Mouse (Mus musculus) C3H10T1/2 (cell line): ENCODE results near the gene AY761184. TPM values are rescaled to one million over a fixed set of nuclear protein-coding genes. Genes with fewer than 3 reads are reported as not detected.

Experiments
- polyA plus RNA-seq, 2 experiments: library from polyadenylated mRNA; unstranded; fragments of >200 nt; fragmentation: generic; extraction: Trizol; gene quantifications; one replicate each; pipeline ENCODE4 v1.2.1; 2012; ENCODE audit warnings: missing spikeins in 2 of 2

The AY761184 gene
- polyA plus RNA-seq, result not detected

GRCm38 (mm10) chr8:21703545-21703944 lies at the start of gene AY761184:
Gene AY761184, minus strand, starts transcription at chr8:21703645.

GRCm38 (mm10) chr8:21665497-21665896 lies 37.9 kb downstream of the AY761184 start, which contains the start of gene Defa34:
Gene Defa34, plus strand, starts transcription at chr8:21665797.

GRCm38 (mm10) chr8:21655480-21655879 lies 48.0 kb downstream of the AY761184 start, which contains the start of gene Defa17:
Gene Defa17, plus strand, starts transcription at chr8:21655780.

Other genes starting within 250 kb of the AY761184 start
- not detected for gene Gm7849, start 247.1 kb downstream of the AY761184 start, polyA plus RNA-seq
- gene Defa20, start 194.4 kb downstream of the AY761184 start, polyA plus RNA-seq, result not detected
- not detected for gene Defa32, start 174.6 kb downstream of the AY761184 start, polyA plus RNA-seq
- not detected for gene Defa37, start 138.3 kb downstream of the AY761184 start, polyA plus RNA-seq
- gene Defa28, start 120.6 kb downstream of the AY761184 start, polyA plus RNA-seq, result not detected
- gene Gm7861, start 109.1 kb downstream of the AY761184 start, polyA plus RNA-seq, result not detected
- gene Defa26, start 85.5 kb downstream of the AY761184 start, polyA plus RNA-seq, result not detected
- gene Defa17, start 47.9 kb downstream of the AY761184 start, polyA plus RNA-seq, result not detected
- gene Defa34, start 37.8 kb downstream of the AY761184 start, polyA plus RNA-seq, result not detected
- not detected for gene Defa24, start 30.8 kb upstream of the AY761184 start, polyA plus RNA-seq
- gene Defb50, start 119.9 kb upstream of the AY761184 start, polyA plus RNA-seq, result not detected
- gene Defb2, start 136.3 kb upstream of the AY761184 start, polyA plus RNA-seq, result not detected
- gene Defb10, start 155.3 kb upstream of the AY761184 start, polyA plus RNA-seq, result not detected
- gene Defb9, start 181.8 kb upstream of the AY761184 start, polyA plus RNA-seq, result not detected
- not detected for gene Defb11, start 202.8 kb upstream of the AY761184 start, polyA plus RNA-seq
- not detected for gene Defb15, start 229.1 kb upstream of the AY761184 start, polyA plus RNA-seq
- gene Defb35, start 234.7 kb upstream of the AY761184 start, polyA plus RNA-seq, result not detected
- not detected for gene Defb13, start 243.1 kb upstream of the AY761184 start, polyA plus RNA-seq